Mouse (Mus musculus) embryo, embryonic 10.5 days (tissue): ENCODE results near the gene Smco2.
"Not testable (repeated sequence)": the region's sequence is repeated elsewhere in the genome, so short reads cannot be mapped to it uniquely, and the experiment has no call there.

Experiments
- DNase-seq: peaks from one replicate; pipeline ENCODE4 v3.0.0-alpha.2; 2015; ENCODE audit warnings: low spot score

Gene Smco2

GRCm38 (mm10) chr6:146857386-146857785, 7.5 kb downstream of the Smco2 start:
- no peak for DNase-seq

- DNase-seq = no peak
Observed at GRCm38 (mm10) chr6:146863154-146863553, 13.2 kb downstream of the Smco2 start.

- DNase-seq = not testable (repeated sequence)
Observed at GRCm38 (mm10) chr6:146864370-146864769, 14.5 kb downstream of the Smco2 start.

GRCm38 (mm10) chr6:146865701-146866100, 15.8 kb downstream of the Smco2 start:
- no peak for DNase-seq

- DNase-seq = no peak
Observed at GRCm38 (mm10) chr6:146871975-146872374, 22.1 kb downstream of the Smco2 start.

GRCm38 (mm10) chr6:146874415-146874814, 24.5 kb downstream of the Smco2 start:
- no peak for DNase-seq

- no peak for DNase-seq
Observed at GRCm38 (mm10) chr6:146876820-146877219, 26.9 kb downstream of the Smco2 start.

- no peak for DNase-seq
Observed at GRCm38 (mm10) chr6:146877425-146878045, 27.6 kb downstream of the Smco2 start.

- peak; percentile 50 for DNase-seq
Observed at GRCm38 (mm10) chr6:146878926-146879325, 29.0 kb downstream of the Smco2 start.

- no peak for DNase-seq
Observed at GRCm38 (mm10) chr6:146879856-146880255, 30.0 kb downstream of the Smco2 start.

- no peak for DNase-seq
Observed at GRCm38 (mm10) chr6:146880296-146880695, 30.4 kb downstream of the Smco2 start.

GRCm38 (mm10) chr6:146881896-146882770, 32.2 kb downstream of the Smco2 start:
- no peak for DNase-seq

GRCm38 (mm10) chr6:146883426-146883825, 33.5 kb downstream of the Smco2 start:
- no peak for DNase-seq

GRCm38 (mm10) chr6:146884171-146884570, 34.3 kb downstream of the Smco2 start:
- no peak for DNase-seq

- peak; percentile 48 for DNase-seq
Observed at GRCm38 (mm10) chr6:146884851-146885250, 34.9 kb downstream of the Smco2 start.

- peak; percentile 97 for DNase-seq
Observed at GRCm38 (mm10) chr6:146887958-146888659, 38.2 kb downstream of the Smco2 start, which contains the start of gene Ppfibp1. Ppfibp1 (plus strand) TSS chr6:146888487.

- DNase-seq = no peak
Observed at GRCm38 (mm10) chr6:146888660-146889490, 39.0 kb downstream of the Smco2 start.

GRCm38 (mm10) chr6:146890215-146890614, 40.3 kb downstream of the Smco2 start:
- DNase-seq = no peak

- DNase-seq = peak; percentile 45
Observed at GRCm38 (mm10) chr6:146890633-146891032, 40.7 kb downstream of the Smco2 start.

- no peak for DNase-seq
Observed at GRCm38 (mm10) chr6:146893890-146894289, 44.0 kb downstream of the Smco2 start.

- DNase-seq = no peak
Observed at GRCm38 (mm10) chr6:146898709-146899108, 48.8 kb downstream of the Smco2 start.

- DNase-seq = no peak
Observed at GRCm38 (mm10) chr6:146899647-146900046, 49.7 kb downstream of the Smco2 start.
